Mouse (Mus musculus) left cerebral cortex, adult 9 months (tissue): ENCODE data around the gene Igsf23.
A peak's percentile ranks its signal among the peaks of the same experiment; 100 is the strongest.
"Not testable (repeated sequence)": the region's sequence is repeated elsewhere in the genome, so short reads cannot be mapped to it uniquely, and the experiment has no call there.

Experiments used
- DNase-seq, 2 experiments: peaks; one replicate each; pipeline ENCODE4 v3.0.0; 2022; ENCODE audit warnings: low spot score in 2 of 2

Gene Igsf23

GRCm38 (mm10) chr7:19950589-19950988 is at the start of gene Igsf23:
Gene Igsf23 (minus strand): TSS chr7:19950756.
- DNase-seq, result no peak

- DNase-seq, result not testable (repeated sequence)
These were observed 46.2 kb upstream of the Igsf23 start for GRCm38 (mm10) chr7:19996721-19997120.

GRCm38 (mm10) chr7:19991165-19991564 is 40.6 kb upstream of the Igsf23 start, which contains the start of gene Nlrp9b:
Gene Nlrp9b (plus strand): TSS chr7:19991465.
- not testable (repeated sequence) for DNase-seq

- DNase-seq, result no peak
These were observed 21.0 kb upstream of the Igsf23 start for GRCm38 (mm10) chr7:19971516-19971915.

- no peak for DNase-seq
These were observed 19.6 kb upstream of the Igsf23 start for GRCm38 (mm10) chr7:19970196-19970595.

GRCm38 (mm10) chr7:19969541-19970090 is 19.1 kb upstream of the Igsf23 start:
- DNase-seq, result no peak

GRCm38 (mm10) chr7:19969106-19969505 is 18.6 kb upstream of the Igsf23 start:
- DNase-seq, result no peak

GRCm38 (mm10) chr7:19964985-19965579 is 14.5 kb upstream of the Igsf23 start, which contains the start of gene Ceacam20:
Gene Ceacam20 (plus strand): TSS chr7:19965412.
- no peak for DNase-seq

GRCm38 (mm10) chr7:19962423-19962822 is 11.9 kb upstream of the Igsf23 start:
- no peak for DNase-seq

- peak in 1 of 2 experiments; percentile 94 for DNase-seq
These were observed 5.8 kb upstream of the Igsf23 start for GRCm38 (mm10) chr7:19956341-19956781.

- DNase-seq, result no peak
These were observed 5.3 kb upstream of the Igsf23 start for GRCm38 (mm10) chr7:19955861-19956260.

GRCm38 (mm10) chr7:19953054-19953453 is 2.5 kb upstream of the Igsf23 start:
- no peak for DNase-seq

- no peak for DNase-seq
These were observed 1.9 kb upstream of the Igsf23 start for GRCm38 (mm10) chr7:19952320-19952986.

GRCm38 (mm10) chr7:19949996-19950395 is 560 bp downstream of the Igsf23 start:
- no peak for DNase-seq

- DNase-seq, result no peak
These were observed 1.6 kb downstream of the Igsf23 start for GRCm38 (mm10) chr7:19948956-19949355.

GRCm38 (mm10) chr7:19945821-19946515 is 4.6 kb downstream of the Igsf23 start:
- DNase-seq, result no peak

- no peak for DNase-seq
These were observed 5.4 kb downstream of the Igsf23 start for GRCm38 (mm10) chr7:19945201-19945600.

GRCm38 (mm10) chr7:19944709-19945108 is 5.8 kb downstream of the Igsf23 start:
- DNase-seq, result no peak

- no peak for DNase-seq
These were observed 10.3 kb downstream of the Igsf23 start for GRCm38 (mm10) chr7:19940256-19940655.

GRCm38 (mm10) chr7:19939555-19940235 is 10.9 kb downstream of the Igsf23 start:
- DNase-seq, result peak in 1 of 2 experiments; percentile 63

- DNase-seq, result no peak
These were observed 13.2 kb downstream of the Igsf23 start for GRCm38 (mm10) chr7:19937229-19937821.
